21 mouse cellular contexts compared by ENCODE assay signal in genomic region chr11:59674013-59674412, GRCm38 (mm10).
"Had no signal": no experiment of that assay in that cellular context is flagged by ENCODE, and none has a peak within 500 bp of the region (broad histone marks: within the 10 kb centered on the region; RNA-seq: fewer than 3 reads in every experiment).

No protein-coding gene starts in this region.

- H3K4me3 ChIP-seq: lung, embryonic 15.5 days; megakaryocyte, embryonic 14.5 days; midbrain, embryonic 13.5 days; midbrain, embryonic 15.5 days; neural tube, embryonic 13.5 days; neural tube, embryonic 15.5 days had no signal

- H3K4me2 ChIP-seq: lung, embryonic 15.5 days; midbrain, embryonic 11.5 days; midbrain, embryonic 13.5 days; midbrain, embryonic 15.5 days; neural tube, embryonic 13.5 days; neural tube, embryonic 15.5 days had no signal

- H3K27me3 ChIP-seq: lung, embryonic 15.5 days; megakaryocyte, embryonic 14.5 days; midbrain, embryonic 13.5 days; midbrain, embryonic 15.5 days; neural tube, embryonic 13.5 days; neural tube, embryonic 15.5 days had no signal

- H3K9me3 ChIP-seq: lung, embryonic 15.5 days; megakaryocyte, embryonic 14.5 days; midbrain, embryonic 13.5 days; midbrain, embryonic 15.5 days; neural tube, embryonic 13.5 days; neural tube, embryonic 15.5 days had no signal

- H3K36me3 ChIP-seq: lung, embryonic 15.5 days; midbrain, embryonic 15.5 days; neural tube, embryonic 15.5 days had no signal

- H3K27ac ChIP-seq: lung, embryonic 15.5 days; macrophage; midbrain, embryonic 13.5 days; midbrain, embryonic 15.5 days; neural tube, embryonic 13.5 days; neural tube, embryonic 15.5 days had no signal

- DNase-seq: liver, postnatal 0 days; lung, adult 2 months; lung, postnatal 14 days; lung, postnatal 36 days; retina, postnatal 1 day; right cerebral cortex, adult 18-20 months; right cerebral cortex, postnatal 25 days; right cerebral cortex, postnatal 4 days; spleen, adult 18-20 months; thymus, adult 18-20 months; thymus, postnatal 14 days; thymus, postnatal 36 days had no signal

- H3K9ac ChIP-seq: liver, postnatal 0 days; lung, embryonic 15.5 days; midbrain, embryonic 13.5 days; midbrain, embryonic 15.5 days; neural tube, embryonic 13.5 days; neural tube, embryonic 15.5 days had no signal

- ATAC-seq: liver, postnatal 0 days; lung, postnatal 0 days; midbrain, embryonic 13.5 days; midbrain, embryonic 15.5 days had no signal
